Mouse (Mus musculus) thymus, postnatal 0 days (tissue): ENCODE data around the gene Abhd10. TPM values are rescaled to one million over a fixed set of nuclear protein-coding genes. Genes with fewer than 3 reads are reported as not detected.

Experiments used
- polyA plus RNA-seq: library from polyadenylated mRNA; unstranded; fragments of >200 nt; fragmentation: Nextera tagmentation; extraction: Ambion mirVana; gene quantifications from 2 replicates; pipeline ENCODE4 v1.2.1, GENCODE M21; 2015

Gene Abhd10
- polyA plus RNA-seq, 1 experiment from 2014 or later: 34.3 TPM

Other genes starting within 250 kb of the Abhd10 start
- 0.08 TPM in 1 of 2 replicates, not detected in the other for gene Gm609, start 250.0 kb downstream of the Abhd10 start, polyA plus RNA-seq
- not detected in 2 replicates for gene Gm17783, start 210.9 kb downstream of the Abhd10 start, polyA plus RNA-seq
- gene Slc9c1, start 207.6 kb downstream of the Abhd10 start, polyA plus RNA-seq: 0.08 and 0.17 TPM in 2 replicates
- 0.95 and 0.96 TPM in 2 replicates for gene Gcsam, start 132.6 kb downstream of the Abhd10 start, polyA plus RNA-seq
- gene BC016579, start 88.9 kb downstream of the Abhd10 start, polyA plus RNA-seq: 0.28 and 0.34 TPM in 2 replicates
- gene Tmprss7, start 49.3 kb downstream of the Abhd10 start, polyA plus RNA-seq: 0.10 and 0.17 TPM in 2 replicates
- 0.33 and 0.46 TPM in 2 replicates for gene Tagln3, start 18.3 kb downstream of the Abhd10 start, polyA plus RNA-seq
- gene Phldb2, start 210.6 kb upstream of the Abhd10 start, polyA plus RNA-seq: 2.2 and 2.6 TPM in 2 replicates